Mouse (Mus musculus) C2C12 (cell line): ENCODE results near the gene S1pr2. TPM values are rescaled to one million over a fixed set of nuclear protein-coding genes. Genes with fewer than 3 reads are reported as not detected.

Experiments
- H3K27me3 ChIP-seq: one replicate; pipeline ENCODE4 v1.6.1; 2011; ENCODE audit not compliant: control insufficient read depth, insufficient read depth, insufficient read length
- H3K36me3 ChIP-seq: one replicate; pipeline ENCODE4 v1.6.1; 2011; ENCODE audit not compliant: control insufficient read depth, insufficient read depth
- H3K4me3 ChIP-seq: one replicate; pipeline ENCODE4 v1.5.1; 2011; ENCODE audit warnings: mild to moderate bottlenecking, control low read depth; ENCODE audit not compliant: poor library complexity, insufficient read depth, severe bottlenecking
- H3K79me2 ChIP-seq: one replicate; pipeline ENCODE4 v1.6.1; 2011; ENCODE audit not compliant: control insufficient read depth, insufficient read depth
- H3K79me3 ChIP-seq: one replicate; pipeline ENCODE4 v1.6.1; 2011; ENCODE audit warnings: low read depth, control low read depth
- H3ac ChIP-seq: one replicate; pipeline ENCODE3; 2011; ENCODE audit warnings: low read depth; ENCODE audit not compliant: control insufficient read depth, insufficient read length
- CEBPB ChIP-seq: IDR thresholded peaks from one replicate; pipeline ENCODE4 v1.6.1; 2011; ENCODE audit warnings: low read depth, mild to moderate bottlenecking, control low read depth, moderate library complexity
- CTCF ChIP-seq: IDR thresholded peaks from one replicate; pipeline ENCODE4 v1.5.1; 2011; ENCODE audit not compliant: control insufficient read depth, insufficient read depth, insufficient read length
- FOSL1 ChIP-seq: IDR thresholded peaks from one replicate; pipeline ENCODE4 v1.8.0; 2011; ENCODE audit warnings: mild to moderate bottlenecking, low read length; ENCODE audit not compliant: poor library complexity, insufficient read depth, severe bottlenecking
- MAX ChIP-seq: IDR thresholded peaks from one replicate; pipeline ENCODE4 v1.6.1; 2011; ENCODE audit warnings: mild to moderate bottlenecking, control low read depth
- MYOD1 ChIP-seq: IDR thresholded peaks from one replicate; pipeline ENCODE4 v1.6.1; 2011; ENCODE audit warnings: low read depth; ENCODE audit not compliant: control insufficient read depth, insufficient read length
- MYOG ChIP-seq: IDR thresholded peaks from one replicate; pipeline ENCODE4 v1.6.1; 2011; ENCODE audit not compliant: control insufficient read depth, insufficient read length; ENCODE audit errors: extremely low read depth
- USF1 ChIP-seq: IDR thresholded peaks from one replicate; pipeline ENCODE4 v1.6.1; 2011; ENCODE audit warnings: low read depth, mild to moderate bottlenecking, control low read depth, moderate library complexity
- polyA plus RNA-seq: library from polyadenylated mRNA; unstranded; fragments of >200 nt; fragmentation: generic; extraction: Trizol; gene quantifications from one replicate; pipeline ENCODE4 v1.2.1, GENCODE M21; 2012; ENCODE audit warnings: missing spikeins

S1pr2 gene
- polyA plus RNA-seq, 1 experiment: 13.0 TPM

- peaks cover 22% of the 10 kb centered on the region for H3K27me3 ChIP-seq
Observed at GRCm38 (mm10) chr9:21018600-21018999, 42.0 kb upstream of the S1pr2 start.

GRCm38 (mm10) chr9:21017177-21017575 lies 40.6 kb upstream of the S1pr2 start:
- H3ac ChIP-seq: no peak overlapping the region
- H3K4me3 ChIP-seq: no peak overlapping the region
- no peaks in the 10 kb centered on the region for H3K36me3 ChIP-seq
- H3K27me3 ChIP-seq: peaks cover 22% of the 10 kb centered on the region
- TF ChIP-seq MYOD1 (no peak), MAX (no peak), CEBPB (no peak), MYOG (no peak), FOSL1 (no peak), USF1 (no peak)
- H3K79me2 ChIP-seq: no peaks in the 10 kb centered on the region
- H3K79me3 ChIP-seq: no peaks in the 10 kb centered on the region

More at GRCm38 (mm10) chr9:21018600-21018999, 42.0 kb upstream of the S1pr2 start:
- no peaks in the 10 kb centered on the region for H3K79me3 ChIP-seq
- no peak overlapping the region for H3ac ChIP-seq
- H3K4me3 ChIP-seq: no peak overlapping the region
- TF ChIP-seq CEBPB: no peak
- TF ChIP-seq MYOG: no peak
- no peak for TF ChIP-seq CTCF
- TF ChIP-seq MYOD1: no peak
- no peak for TF ChIP-seq MAX
- no peak for TF ChIP-seq FOSL1
- no peaks in the 10 kb centered on the region for H3K79me2 ChIP-seq
- no peaks in the 10 kb centered on the region for H3K36me3 ChIP-seq

DNA sequence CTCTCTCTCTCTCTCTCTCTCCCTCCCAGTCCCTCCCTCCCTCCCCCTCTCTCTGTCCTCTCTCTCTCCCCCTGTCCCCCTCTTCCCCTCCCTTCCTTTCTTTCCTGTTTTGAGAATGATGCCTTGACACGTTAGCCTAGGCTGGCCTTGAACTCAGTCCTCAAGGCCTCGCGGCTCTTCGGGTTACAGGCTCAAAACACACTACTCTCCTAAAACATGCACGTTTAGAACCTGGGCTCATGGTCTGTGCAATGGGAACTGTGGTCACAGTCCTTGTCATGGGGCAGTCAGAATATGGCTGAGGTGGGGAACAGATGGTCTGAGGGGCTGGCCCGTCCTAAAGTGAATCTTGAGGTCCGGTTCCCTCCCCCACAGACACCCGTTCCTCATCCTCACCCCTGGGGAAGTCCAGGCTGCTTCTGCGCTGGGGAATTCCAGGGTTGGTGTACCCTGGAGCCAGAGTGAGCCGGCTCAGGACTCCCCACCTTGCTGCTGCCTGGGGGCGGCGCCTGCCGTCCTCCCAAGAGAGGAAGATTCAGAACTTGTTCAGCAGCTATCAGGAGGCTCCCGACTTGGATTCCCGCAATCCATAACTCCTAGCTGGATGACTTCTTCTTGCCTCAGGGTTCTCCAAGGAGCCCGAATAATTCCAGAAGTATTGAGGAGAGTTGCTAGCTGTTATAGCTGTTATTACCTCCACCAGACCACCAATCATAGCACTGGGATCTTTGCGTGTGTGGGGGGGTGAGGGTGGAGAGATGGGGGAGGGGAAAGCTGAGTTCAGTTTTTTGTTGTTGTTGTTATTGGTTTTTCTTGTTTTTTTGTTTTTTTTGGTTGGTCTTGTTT lies 40.0 kb upstream of the S1pr2 start:
- no peak overlapping the region for H3ac ChIP-seq
- H3K79me2 ChIP-seq: no peaks in the 10 kb centered on the region
- H3K36me3 ChIP-seq: no peaks in the 10 kb centered on the region
- no peak overlapping the region for H3K4me3 ChIP-seq
- TF ChIP-seq MYOG (no peak), CEBPB (no peak), FOSL1 (no peak), USF1 (no peak), MYOD1 (no peak), MAX (no peak), CTCF (no peak)
- H3K79me3 ChIP-seq: no peaks in the 10 kb centered on the region
- peaks cover 22% of the 10 kb centered on the region for H3K27me3 ChIP-seq

DNA sequence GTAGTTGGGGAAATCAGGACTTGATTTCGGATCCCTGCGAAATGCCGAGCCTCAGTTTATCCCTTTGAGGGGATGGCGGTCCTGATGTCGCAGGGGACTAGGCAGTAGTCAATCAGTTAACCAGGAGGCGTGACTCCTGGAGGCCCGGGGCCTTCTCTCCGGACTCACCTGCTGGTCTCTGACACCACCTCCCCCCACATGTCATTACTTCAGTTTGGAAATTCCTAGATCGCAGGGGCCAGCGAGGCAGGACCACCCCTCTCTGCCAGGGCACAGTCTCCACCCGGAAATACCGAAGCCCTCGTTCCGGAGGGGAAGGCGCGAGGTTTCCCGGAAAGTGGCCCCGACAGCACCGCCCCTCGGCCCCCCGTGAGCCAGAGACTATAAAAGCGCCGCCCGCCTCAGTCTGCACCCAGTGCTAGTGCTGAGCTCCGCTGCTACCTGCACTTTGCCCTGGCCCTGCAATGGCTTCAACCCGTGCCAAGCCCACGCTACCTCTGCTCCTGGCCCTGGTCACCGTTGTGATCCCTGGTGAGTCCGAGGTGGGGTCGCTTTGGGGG lies 39.1 kb upstream of the S1pr2 start, which contains the start of gene Icam1:
Gene Icam1 (plus strand): TSS at position 415 of the 560 bp plus-strand sequence.
- H3K36me3 ChIP-seq: no peaks in the 10 kb centered on the region
- no peak within 1 kb of the TSS for H3ac ChIP-seq
- H3K4me3 ChIP-seq: no peak within 1 kb of the TSS
- H3K79me3 ChIP-seq: no peaks in the 10 kb centered on the region
- no peak for TF ChIP-seq MYOD1
- TF ChIP-seq CEBPB: no peak
- no peak for TF ChIP-seq FOSL1
- TF ChIP-seq CTCF: no peak
- TF ChIP-seq MAX: no peak
- no peak for TF ChIP-seq MYOG
- TF ChIP-seq USF1: no peak
- no peaks in the 10 kb centered on the region for H3K79me2 ChIP-seq
- H3K27me3 ChIP-seq: peaks cover 22% of the 10 kb centered on the region

DNA sequence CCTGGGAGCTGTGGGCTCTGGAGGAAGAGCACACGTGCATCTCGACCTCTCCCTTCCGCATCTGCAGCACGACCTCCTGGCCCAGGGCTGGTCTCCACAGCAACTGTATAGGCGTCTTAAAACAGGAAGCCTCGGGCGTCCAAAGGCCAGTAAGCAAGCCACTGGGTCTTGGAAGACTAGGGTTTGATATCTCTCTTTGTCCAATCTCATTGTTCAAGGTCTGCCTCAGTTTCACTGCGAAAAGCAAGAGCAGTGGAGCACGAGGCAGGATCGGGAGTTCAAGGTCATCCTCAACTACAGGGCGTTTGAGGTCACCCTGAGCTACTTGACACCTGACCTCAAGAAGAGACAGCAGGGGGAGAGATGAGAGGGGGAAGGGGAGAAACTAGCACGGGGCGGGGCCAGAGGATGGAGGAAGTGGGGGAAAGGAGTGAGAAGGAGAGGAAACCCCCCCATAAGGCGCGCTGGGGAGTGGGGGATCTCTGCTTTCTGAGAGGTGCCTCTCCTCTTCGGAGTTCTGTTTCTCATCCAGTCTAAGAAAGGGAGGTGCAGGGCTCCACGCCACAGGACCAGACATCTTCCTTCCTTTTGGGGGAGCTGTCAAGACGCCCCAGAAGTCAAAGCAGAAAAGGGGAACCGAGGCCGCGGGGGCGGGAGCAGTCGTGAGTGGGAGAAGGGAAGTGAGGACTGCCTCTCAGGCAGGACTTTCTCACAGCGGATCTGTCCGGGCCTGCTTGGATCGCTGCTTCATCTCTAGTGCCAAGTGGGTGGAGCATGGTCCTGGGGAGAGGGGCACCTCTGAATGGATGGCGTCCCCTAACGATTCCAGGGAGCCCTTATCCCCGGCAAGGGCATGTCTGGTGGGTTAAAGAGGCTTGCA lies 38.4 kb upstream of the S1pr2 start:
- Histone ChIP-seq H3K36me3 (no peaks in the 10 kb centered on the region), H3K79me2 (no peaks in the 10 kb centered on the region), H3K27me3 (peaks cover 22% of the 10 kb centered on the region), H3ac (no peak overlapping the region), H3K4me3 (no peak overlapping the region), H3K79me3 (no peaks in the 10 kb centered on the region)
- TF ChIP-seq USF1: no peak
- TF ChIP-seq MYOD1: no peak
- no peak for TF ChIP-seq MAX
- TF ChIP-seq MYOG: no peak
- TF ChIP-seq CTCF: no peak
- TF ChIP-seq CEBPB: no peak
- no peak for TF ChIP-seq FOSL1
